Mouse (Mus musculus): ENCODE results near the gene P4hb.
A peak's percentile ranks its signal among the peaks of the same experiment; 100 is the strongest.
"Not testable (repeated sequence)": the region's sequence is repeated elsewhere in the genome, so short reads cannot be mapped to it uniquely, and the experiment has no call there.

P4hb gene

GRCm38 (mm10) chr11:120598283-120598989 lies 25.4 kb upstream of the P4hb start, which contains the start of the genes Alyref and Anapc11:
Gene Alyref (minus strand): TSS chr11:120598365.
Gene Anapc11 (plus strand): TSS chr11:120598421.
- DNase-seq (ENCODE audit: low spot score in 2 of 2): peak; percentile 75 to 81

- peak in 1 of 2 experiments; percentile 4 for DNase-seq (ENCODE audit: low spot score in 2 of 2)
Measured at GRCm38 (mm10) chr11:120597240-120598235, 24.5 kb upstream of the P4hb start.

- DNase-seq (ENCODE audit: low spot score in 2 of 2): no peak
Measured at GRCm38 (mm10) chr11:120588531-120588930, 15.5 kb upstream of the P4hb start.

DNA sequence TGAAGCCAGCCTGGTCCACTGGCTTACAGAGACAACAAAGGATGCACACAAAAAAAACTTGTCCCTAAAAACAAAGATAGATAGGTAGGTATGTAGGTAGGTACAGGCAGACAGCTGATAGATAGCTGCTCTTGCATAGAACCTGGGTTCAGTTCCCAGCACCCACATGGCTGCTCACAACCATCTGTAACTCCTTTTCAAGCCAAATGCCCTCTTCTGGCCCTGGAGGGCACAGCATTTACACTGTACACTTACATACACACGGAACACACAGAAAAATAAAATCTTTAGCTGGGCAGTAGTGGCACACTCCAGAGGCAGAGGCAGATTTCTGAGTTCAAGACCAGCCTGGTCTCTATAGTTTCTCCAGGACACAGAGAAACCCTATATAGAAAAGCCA lies 10.9 kb upstream of the P4hb start:
- no peak for DNase-seq (ENCODE audit: low spot score in 2 of 2)

DNA sequence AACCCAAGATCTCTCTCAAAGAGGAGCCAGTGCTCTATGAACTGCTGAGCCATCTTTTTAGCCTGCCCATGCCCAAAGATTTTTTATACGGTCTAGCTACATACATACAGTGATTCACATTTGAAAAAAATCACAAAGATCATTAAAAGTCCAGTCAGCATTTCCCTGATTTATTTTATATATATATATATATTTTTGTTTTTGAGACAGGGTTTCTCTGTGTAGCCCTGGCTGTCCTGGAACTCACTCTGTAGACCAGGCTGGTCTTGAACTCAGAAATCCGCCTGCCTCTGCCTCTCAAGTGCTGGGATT lies 9.9 kb upstream of the P4hb start:
- not testable (repeated sequence) for DNase-seq (ENCODE audit: low spot score in 2 of 2)

GRCm38 (mm10) chr11:120582268-120582981 lies 9.4 kb upstream of the P4hb start:
- DNase-seq (ENCODE audit: low spot score in 2 of 2): no peak

DNA sequence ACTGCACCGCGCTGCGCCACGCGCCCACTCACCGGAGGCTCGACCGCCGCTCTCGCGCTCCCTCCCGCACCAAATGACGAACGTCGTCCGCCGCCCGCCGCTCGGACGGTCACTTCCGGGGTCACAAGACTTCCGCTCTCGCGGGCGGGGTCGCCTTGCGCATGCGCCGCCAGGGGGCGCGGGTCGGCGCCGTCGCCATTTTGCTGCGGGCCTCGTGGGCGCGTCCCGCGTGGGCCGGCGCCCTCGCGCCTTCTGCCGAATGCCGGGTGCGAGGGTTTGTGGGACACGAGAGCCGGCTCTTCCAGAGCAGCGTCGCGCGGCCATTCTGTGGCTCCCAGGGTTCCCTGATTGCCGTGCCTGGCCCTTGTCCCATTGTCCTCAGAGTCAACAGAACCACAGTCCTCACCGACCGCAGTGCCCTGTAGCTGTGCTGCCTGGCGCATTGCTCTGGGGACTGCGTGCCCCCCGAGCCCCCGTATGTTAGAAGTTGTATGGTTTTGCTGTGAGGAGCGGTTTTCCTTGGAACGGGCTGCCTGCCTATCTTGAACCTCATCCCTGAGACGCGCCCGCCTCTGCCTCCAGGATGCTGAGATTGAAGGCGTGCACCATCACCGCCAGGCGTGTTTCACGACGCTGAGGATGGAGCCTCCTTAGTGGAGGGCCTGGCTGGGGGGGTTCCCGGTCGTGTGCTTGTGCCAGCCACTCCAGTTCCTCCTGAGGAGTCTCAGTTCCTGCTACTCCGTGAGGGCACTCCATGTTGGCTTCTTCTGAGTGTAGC lies 8.6 kb upstream of the P4hb start, which contains the start of gene Arhgdia:
Arhgdia (minus strand) TSS at position 135 of the 778 bp plus-strand sequence.
- DNase-seq (ENCODE audit: low spot score in 2 of 2): peak; percentile 81 to 83

DNA sequence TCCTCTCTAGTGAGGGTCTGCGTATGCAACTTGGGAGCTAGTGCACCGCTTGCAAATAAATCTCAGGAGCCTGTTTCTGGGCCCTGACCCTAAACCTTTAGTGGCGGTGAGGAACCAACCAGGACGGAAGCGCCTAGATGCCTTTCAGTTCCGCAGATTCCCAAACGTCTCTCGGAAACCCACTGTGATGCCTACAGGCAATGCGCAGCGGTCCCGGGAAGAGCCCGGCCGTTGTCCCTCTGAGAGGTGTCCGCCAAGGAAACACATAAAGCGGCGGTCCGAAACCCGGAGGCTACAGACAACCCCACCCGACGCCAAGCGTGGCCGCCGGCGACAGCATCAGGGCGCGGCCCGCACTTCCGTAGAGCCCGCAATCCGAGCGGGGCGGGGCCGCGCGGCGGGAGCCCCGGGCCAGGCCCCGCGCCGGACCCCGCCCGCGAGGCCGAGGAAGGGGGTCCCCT lies 7.8 kb upstream of the P4hb start:
- no peak for DNase-seq (ENCODE audit: low spot score in 2 of 2)

- DNase-seq (ENCODE audit: low spot score in 2 of 2): no peak
Measured at GRCm38 (mm10) chr11:120580190-120580589, 7.1 kb upstream of the P4hb start.

DNA sequence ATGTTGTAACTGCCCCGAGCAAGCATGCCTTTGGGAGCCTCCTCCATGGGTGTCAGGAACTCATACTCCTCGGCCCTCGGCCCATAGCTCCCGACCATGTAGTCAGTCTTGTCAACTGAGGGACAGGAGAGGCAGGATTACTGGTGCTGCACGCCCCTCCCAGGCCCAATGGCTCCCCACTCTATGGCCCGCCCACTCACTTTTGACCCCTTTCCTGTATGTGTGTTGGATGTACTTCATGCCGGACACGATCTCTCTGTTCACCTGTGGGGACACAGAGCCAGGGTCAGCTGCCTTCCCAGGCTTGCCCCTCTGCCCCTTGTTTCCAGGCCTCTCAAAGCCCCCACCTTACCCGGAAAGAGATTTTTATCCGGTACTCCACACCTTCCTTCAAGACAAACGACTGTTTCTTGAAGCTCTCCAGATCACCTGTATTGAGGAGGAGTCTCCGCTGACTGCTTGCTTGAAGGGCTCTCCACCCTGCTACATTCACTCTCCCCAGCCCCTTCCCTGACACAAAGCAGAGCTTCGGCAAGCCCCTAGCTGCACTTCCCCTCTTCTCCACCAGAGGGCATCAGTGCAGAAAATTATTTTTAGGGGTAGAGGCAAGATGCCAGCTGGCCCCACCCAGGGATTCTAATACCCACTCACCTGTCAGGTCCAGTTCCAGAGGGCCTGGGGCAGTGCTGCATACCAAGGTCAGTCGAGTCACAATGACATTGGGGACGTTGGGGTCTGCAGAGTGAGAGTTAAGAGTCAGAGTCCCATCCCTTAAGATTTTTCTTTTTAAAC lies 6.5 kb upstream of the P4hb start:
- peak; percentile 63 to 64 for DNase-seq (ENCODE audit: low spot score in 2 of 2)

DNA sequence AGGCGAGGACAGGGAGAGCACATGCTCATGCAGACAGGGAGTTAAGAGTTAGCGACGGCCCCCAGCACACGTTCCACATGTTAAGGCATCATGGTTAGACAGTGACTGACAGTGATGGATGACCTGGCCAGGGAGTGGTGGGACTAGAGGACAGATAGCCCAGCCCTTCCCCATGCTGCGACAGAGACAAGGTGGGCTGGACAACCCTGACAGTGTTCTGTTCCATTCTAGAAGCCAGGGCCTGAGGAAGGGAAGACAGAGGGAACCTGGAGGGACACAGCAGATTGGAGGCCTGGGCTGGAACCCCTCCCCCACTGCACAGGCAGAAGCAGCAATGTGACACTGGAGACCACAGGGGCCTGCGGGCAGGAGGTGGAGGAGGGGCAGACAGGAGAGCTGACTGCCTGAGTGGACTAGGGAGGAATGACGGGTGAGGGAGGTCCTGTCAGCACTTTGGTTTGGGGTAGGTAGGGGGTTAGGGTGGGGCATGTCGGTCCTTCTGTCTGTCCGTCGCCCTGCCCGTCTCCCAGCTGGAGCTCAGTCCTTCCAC lies 5.7 kb upstream of the P4hb start:
- DNase-seq (ENCODE audit: low spot score in 2 of 2): no peak

- DNase-seq (ENCODE audit: low spot score in 2 of 2): no peak
Measured at GRCm38 (mm10) chr11:120578024-120578693, 5.1 kb upstream of the P4hb start.

DNA sequence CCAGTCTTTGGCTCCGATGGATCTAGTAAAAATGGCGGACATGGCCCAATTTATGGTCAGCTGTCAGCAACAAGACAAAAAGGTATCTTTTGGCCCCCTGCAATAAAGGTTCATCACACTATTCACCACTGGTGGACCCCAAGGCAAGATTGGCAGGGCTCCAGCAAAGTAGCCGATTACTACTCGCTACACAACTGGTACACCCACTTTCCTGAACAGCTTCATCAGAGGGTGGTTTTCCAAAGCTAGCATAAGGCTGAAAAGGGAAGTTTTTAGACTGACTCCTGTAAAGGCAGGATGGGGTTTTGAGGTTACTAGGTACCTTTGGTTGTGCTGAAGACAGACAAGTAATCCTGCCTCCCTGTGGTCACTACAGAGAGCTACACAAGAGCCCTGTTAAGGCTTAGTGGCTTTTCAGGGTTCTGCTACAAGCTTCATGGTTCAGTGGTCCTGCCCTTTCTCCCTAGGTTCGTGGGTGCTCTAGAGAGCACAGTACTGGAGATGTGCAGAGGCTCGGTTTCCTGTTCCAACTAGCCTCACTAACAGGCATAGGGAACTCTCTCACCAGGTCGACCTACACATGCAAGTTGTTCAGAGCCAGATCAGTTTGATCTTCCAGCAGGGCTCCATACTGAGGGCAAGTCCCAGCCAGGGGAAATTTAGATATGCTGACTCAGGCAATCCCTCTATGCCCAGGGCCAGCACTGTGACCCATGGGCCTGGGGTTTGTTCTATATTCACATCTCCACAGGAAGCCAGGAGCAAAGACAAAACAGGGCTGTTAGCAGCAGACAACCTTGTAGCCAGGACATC lies 4.4 kb upstream of the P4hb start:
- no peak for DNase-seq (ENCODE audit: low spot score in 2 of 2)

DNA sequence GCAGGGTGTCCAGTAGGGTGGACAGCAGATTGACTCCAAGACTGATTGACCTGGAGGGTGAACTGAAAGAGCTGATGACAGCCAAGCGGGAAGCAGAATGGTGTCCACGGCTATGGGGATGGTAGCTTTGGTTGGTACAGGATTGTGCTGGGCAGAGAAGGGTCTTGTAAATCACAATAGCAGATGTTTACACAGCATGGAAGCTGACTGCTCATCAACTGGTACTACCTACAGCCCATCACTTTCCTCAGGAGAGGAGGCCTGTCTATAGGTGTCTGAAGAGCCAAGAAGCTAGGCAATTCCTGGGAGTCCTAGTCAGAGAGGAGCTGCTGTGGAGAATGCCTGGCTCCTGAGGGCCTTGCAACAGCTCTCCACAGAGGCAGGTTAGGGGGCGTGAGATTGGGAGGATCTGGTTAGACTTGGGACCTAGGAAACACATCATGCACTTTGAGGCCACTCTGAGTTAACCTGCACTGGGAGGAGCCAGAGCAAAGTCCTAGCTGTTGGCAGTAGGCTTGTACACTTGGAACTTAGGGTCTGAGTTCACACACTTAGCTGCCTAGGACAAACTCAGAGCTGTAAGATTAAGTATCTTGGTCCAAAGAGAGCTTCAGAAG lies 3.4 kb upstream of the P4hb start:
- DNase-seq (ENCODE audit: low spot score in 2 of 2): no peak

GRCm38 (mm10) chr11:120575940-120576339 lies 2.9 kb upstream of the P4hb start:
- no peak for DNase-seq (ENCODE audit: low spot score in 2 of 2)

GRCm38 (mm10) chr11:120575046-120575445 lies 2.0 kb upstream of the P4hb start:
- no peak for DNase-seq (ENCODE audit: low spot score in 2 of 2)

DNA sequence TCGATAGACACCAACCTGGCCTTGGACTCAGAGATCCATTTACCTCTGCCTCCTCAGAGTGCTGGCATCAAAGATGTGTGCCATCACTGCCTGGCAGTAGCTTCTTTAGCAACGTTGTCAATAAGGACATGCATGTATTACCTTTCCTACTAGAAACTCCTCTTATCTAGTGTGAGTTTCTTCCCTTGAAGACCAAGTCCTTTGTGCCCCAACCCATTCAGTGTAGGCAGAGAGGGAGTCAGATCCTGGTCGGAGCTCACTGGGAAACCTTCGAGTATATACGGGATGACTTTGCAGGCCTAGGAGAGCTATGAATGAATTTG lies 1.2 kb upstream of the P4hb start:
- no peak for DNase-seq (ENCODE audit: low spot score in 2 of 2)

DNA sequence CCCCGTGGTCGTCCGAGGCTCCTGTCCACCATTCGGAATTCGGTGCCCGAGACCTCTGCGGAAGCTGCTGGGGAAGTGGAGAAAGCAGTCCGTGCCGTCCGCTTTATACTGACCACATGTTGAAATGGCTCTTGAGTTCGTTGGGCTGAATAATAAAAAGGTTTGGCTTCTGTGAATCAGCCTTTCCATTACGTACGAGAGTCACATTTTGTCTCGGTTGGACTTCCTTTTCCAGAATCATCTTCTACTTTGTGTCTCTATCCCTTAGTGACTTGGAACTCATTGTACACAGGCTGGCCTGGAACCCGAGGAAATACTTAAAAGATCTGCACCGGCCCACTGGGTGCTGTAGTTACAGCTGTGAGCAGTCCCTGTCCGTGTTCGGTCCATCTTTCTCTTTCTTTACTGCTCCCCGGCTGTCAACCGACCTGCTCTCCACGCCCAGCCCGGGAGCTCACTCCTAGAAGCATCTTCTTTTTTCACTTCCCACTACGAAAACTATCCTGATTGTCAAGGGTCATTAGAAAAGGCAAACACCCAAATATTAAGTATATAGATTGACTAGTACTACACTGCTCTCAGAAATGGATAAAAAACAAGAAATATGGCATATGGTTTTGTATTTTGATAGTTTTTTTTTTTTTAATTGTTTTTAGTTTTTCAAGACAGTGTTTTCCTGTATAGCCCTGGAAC lies 678 bp upstream of the P4hb start:
- no peak for DNase-seq (ENCODE audit: low spot score in 2 of 2)

Data from frontal cortex, postnatal 25 days (tissue).